9 mouse cellular contexts compared by ENCODE assay signal in the genomic region with DNA sequence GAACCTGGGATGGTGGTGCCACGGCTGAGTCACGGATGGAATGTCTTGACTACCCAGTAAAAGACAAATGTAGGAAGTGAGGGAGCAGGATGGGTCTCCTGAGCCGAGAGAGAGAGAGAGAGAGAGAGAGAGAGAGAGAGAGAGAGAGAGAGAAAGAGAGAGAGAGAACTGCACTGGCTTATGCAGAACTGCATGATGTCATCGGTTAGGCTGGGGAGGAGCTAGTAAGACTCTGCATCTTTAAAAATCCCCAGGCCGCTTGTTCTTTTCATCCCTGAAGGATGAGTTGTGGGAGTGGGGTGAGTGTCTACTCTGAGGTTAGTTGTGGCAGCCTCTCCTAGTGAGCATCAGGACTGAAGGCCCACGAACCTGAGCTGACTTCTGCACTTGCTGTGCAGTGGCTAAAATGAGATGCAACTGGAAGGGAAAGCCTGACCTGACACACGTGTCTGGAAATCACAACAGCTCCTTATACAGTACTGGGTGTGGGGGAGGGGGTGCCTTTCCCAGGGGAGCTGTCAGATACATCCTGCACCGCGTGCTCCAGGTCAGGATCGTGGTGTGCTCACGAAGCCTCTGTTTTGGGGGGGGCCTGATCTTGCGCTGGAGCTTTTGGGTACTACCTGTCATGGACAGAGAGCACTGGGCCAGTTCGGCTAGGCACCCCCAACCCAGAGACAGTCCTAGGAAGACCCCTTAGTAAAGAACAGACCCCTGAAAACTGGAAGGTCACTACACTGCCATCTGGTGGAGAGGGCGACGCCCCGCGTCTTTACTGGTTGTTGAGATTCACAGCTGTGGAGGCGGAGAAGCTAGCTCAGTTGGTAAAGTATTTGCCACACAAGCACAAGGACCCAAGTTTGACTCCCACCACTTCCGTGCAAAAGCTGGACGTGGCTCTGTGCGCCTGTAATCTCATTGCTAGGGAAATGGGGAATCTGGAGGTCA. TPM values are rescaled to one million over a fixed set of nuclear protein-coding genes. Genes with fewer than 3 reads are reported as not detected.
DNase-seq lines count a peak whose midpoint lies in the region; ATAC-seq and TF ChIP-seq lines count a peak whose summit lies in the region.
"Had no signal": no experiment of that assay in that cellular context is flagged by ENCODE, and none has a peak within 500 bp of the region (broad histone marks: within the 10 kb centered on the region; RNA-seq: fewer than 3 reads in every experiment).

No protein-coding gene starts in this region.

- no peaks in the 10 kb centered on the region for H3K36me3 ChIP-seq in embryonic facial prominence, embryonic 10.5 days (replicated peaks)
- H3K36me3 ChIP-seq in midbrain, postnatal 0 days (ENCODE audit: insufficient read depth, low read length) = no peaks in the 10 kb centered on the region

- H3K9me3 ChIP-seq in embryonic facial prominence, embryonic 10.5 days = no peaks in the 10 kb centered on the region
- H3K9me3 ChIP-seq in midbrain, postnatal 0 days (ENCODE audit: low read length) = no peaks in the 10 kb centered on the region

- no peak overlapping the region for H3K9ac ChIP-seq in midbrain, postnatal 0 days (replicated peaks; ENCODE audit: low read length, poor library complexity, severe bottlenecking)

- DNase-seq in left cerebral cortex, adult 2 months (ENCODE audit: extremely low spot score in 1 of 2, low spot score in 2 of 2) = no peak
- no peak for DNase-seq in left cerebral cortex, postnatal 10 days (ENCODE audit: extremely low spot score in 1 of 2, low spot score in 2 of 2)
- peak; percentile 8 for DNase-seq in NIH3T3 (ENCODE audit: low read depth)
- DNase-seq in embryonic facial prominence, embryonic 10.5 days (ENCODE audit: low spot score) = peak; percentile 63
- peak; percentile 52 for DNase-seq in midbrain, postnatal 0 days (ENCODE audit: low spot score)
- no peak for DNase-seq in heart, postnatal 36 days
- no peak for DNase-seq in natural killer cell, adult 2 months (ENCODE audit: low spot score in 2 of 2)
- DNase-seq: adrenal gland, postnatal 14 days had no signal

- H3K27me3 ChIP-seq in embryonic facial prominence, embryonic 10.5 days (replicated peaks; ENCODE audit: low read depth, poor library complexity, severe bottlenecking) = peaks cover 29% of the 10 kb centered on the region
- H3K27me3 ChIP-seq in midbrain, postnatal 0 days (ENCODE audit: insufficient read depth, low read length) = 0 out of 2 replicates have a peak, but pooled peaks cover 3% of the 10 kb centered on the region

- intact Hi-C loops in left cerebral cortex, adult 2 months (cut with DNase I) = no loop called here
- intact Hi-C loops in left cerebral cortex, postnatal 10 days (cut with DNase I) = no loop called here
- intact Hi-C loops in heart, postnatal 36 days (cut with DNase I) = no loop called here

- peak; percentile 56 for TF ChIP-seq CTCF in left cerebral cortex, adult 2 months (IDR thresholded peaks at IDR 0.05)
- peak; percentile 69 for TF ChIP-seq CTCF in midbrain, postnatal 0 days (IDR thresholded peaks at IDR 0.05)

- H3K27ac ChIP-seq in left cerebral cortex, adult 2 months = no peak overlapping the region
- H3K27ac ChIP-seq in embryonic facial prominence, embryonic 10.5 days (replicated peaks) = no peak overlapping the region
- H3K27ac ChIP-seq in midbrain, postnatal 0 days (ENCODE audit: low read depth, low read length) = no peak overlapping the region

- H3K4me3 ChIP-seq in left cerebral cortex, adult 2 months = no peak overlapping the region
- H3K4me3 ChIP-seq in embryonic facial prominence, embryonic 10.5 days = no peak overlapping the region
- H3K4me3 ChIP-seq in midbrain, postnatal 0 days (ENCODE audit: low read depth, low read length) = no peak overlapping the region
- H3K4me3 ChIP-seq: myocyte had no signal

- WGBS in embryonic facial prominence, embryonic 10.5 days = 51% methylated on average over 21 of the region's 21 CpGs
- 49% methylated on average over 21 of the region's 21 CpGs for WGBS in midbrain, postnatal 0 days

- peaks cover 28% of the 10 kb centered on the region for H3K4me1 ChIP-seq in embryonic facial prominence, embryonic 10.5 days
- H3K4me1 ChIP-seq in midbrain, postnatal 0 days (ENCODE audit: insufficient read depth, low read length) = no peaks in the 10 kb centered on the region

- H3K4me2 ChIP-seq in midbrain, postnatal 0 days (ENCODE audit: low read depth, low read length, poor library complexity, severe bottlenecking) = no peak overlapping the region

- peak; percentile 24; the same call in 1 of the 2 replicates for ATAC-seq in midbrain, postnatal 0 days (ENCODE audit: low FRiP score)

RNA-seq across cellular contexts. Expression of a gene that starts 16.8 kb away (rescaled TPM):
- not detected for total RNA-seq in left cerebral cortex, adult 2 months (2021)
- under 1 TPM; 0.28 to 0.36 TPM for total RNA-seq in left cerebral cortex, postnatal 10 days (2021)
- 4.4 and 4.7 TPM in 2 replicates for polyA plus RNA-seq in embryonic facial prominence, embryonic 10.5 days (2016; fragmentation: Nextera tagmentation; extraction: Ambion mirVana)
- total RNA-seq in midbrain, postnatal 0 days (2014; rRNA removed) = 0.24 and 2.4 TPM in 2 replicates
- 0.12 and 0.16 TPM in 2 replicates for polyA plus RNA-seq in midbrain, postnatal 0 days (2015; fragmentation: Nextera tagmentation; extraction: Ambion mirVana)
- total RNA-seq in heart, postnatal 36 days (2021) = under 1 TPM in 1 of 2 experiments, not detected in 1; 0.11 TPM

Comparison
In these comparisons a context has a peak if more than half of its experiments do, and no peak if none do; other contexts are left out.
1. DNase-seq: peak in NIH3T3 (single experiment), embryonic facial prominence, embryonic 10.5 days (single experiment) and midbrain, postnatal 0 days (single experiment); none in left cerebral cortex, adult 2 months (0 of 2), left cerebral cortex, postnatal 10 days (0 of 2), heart, postnatal 36 days (0 of 2) and natural killer cell, adult 2 months (0 of 2).